Mouse (Mus musculus) neural tube, embryonic 12.5 days (tissue): ENCODE data around the gene Pea15a. TPM values are rescaled to one million over a fixed set of nuclear protein-coding genes. Genes with fewer than 3 reads are reported as not detected.
"Not testable (repeated sequence)": the region's sequence is repeated elsewhere in the genome, so short reads cannot be mapped to it uniquely, and the experiment has no call there.

Source experiments
- ATAC-seq: fragments of 200-750 bp; cut with Nextera tagmentation; 2 replicates; pipeline ENCODE4 v1.8.0; 2017; ENCODE audit warnings: low read depth, mild to moderate bottlenecking, moderate TSS enrichment, moderate library complexity; ENCODE audit not compliant: low FRiP score
- H3K27ac ChIP-seq: fragments of 300-500 bp; sonication (generic); 2 replicates; pipeline ENCODE4 v1.5.1; 2016
- H3K27me3 ChIP-seq: fragments of 300-500 bp; sonication (generic); replicated peaks from 2 replicates; pipeline ENCODE4 v1.6.1; 2016; ENCODE audit warnings: mild to moderate bottlenecking
- H3K36me3 ChIP-seq: fragments of 300-500 bp; sonication (generic); 2 replicates; pipeline ENCODE4 v1.6.1; 2016; ENCODE audit warnings: mild to moderate bottlenecking
- H3K4me1 ChIP-seq: fragments of 300-500 bp; sonication (generic); 2 replicates; pipeline ENCODE4 v1.6.1; 2016
- H3K4me2 ChIP-seq: fragments of 300-500 bp; sonication (generic); replicated peaks from 2 replicates; pipeline ENCODE4 v1.6.1; 2016; ENCODE audit warnings: mild to moderate bottlenecking
- H3K4me3 ChIP-seq: fragments of 300-500 bp; sonication (generic); 2 replicates; pipeline ENCODE4 v1.5.1; 2016
- H3K9ac ChIP-seq: fragments of 300-500 bp; sonication (generic); 2 replicates; pipeline ENCODE4 v1.6.1; 2016; ENCODE audit warnings: mild to moderate bottlenecking
- H3K9me3 ChIP-seq: fragments of 300-500 bp; sonication (generic); 2 replicates; pipeline ENCODE4 v1.6.1; 2016; ENCODE audit warnings: mild to moderate bottlenecking
- WGBS: fragments of 180-500 bp; shearing (Covaris S2); methylation state at CpG from one replicate; pipeline ENCODE4 v1.1.7; 2016; 5-methylcytosine and 5-hydroxymethylcytosine counted together
- polyA plus RNA-seq: library from polyadenylated mRNA; unstranded; fragments of >200 nt; fragmentation: Nextera tagmentation; extraction: Ambion mirVana; gene quantifications from 2 replicates; pipeline ENCODE4 v1.2.1, GENCODE M21; 2016

Gene Pea15a
- polyA plus RNA-seq, result 293 and 305 TPM in 2 replicates

GRCm38 (mm10) chr1:172206141-172206917, at the start of gene Pea15a:
Gene Pea15a (minus strand): TSS chr1:172206804.
- H3K27ac ChIP-seq, result peak within 1 kb of the TSS; percentile 85
- no peaks in the 10 kb centered on the region; the same call in 1 of the 2 replicates for H3K36me3 ChIP-seq
- H3K4me1 ChIP-seq, result peaks cover 61% of the 10 kb centered on the region
- WGBS, result 1% methylated on average over 40 of the region's 40 CpGs
- H3K27me3 ChIP-seq, result no peaks in the 10 kb centered on the region
- peak within 1 kb of the TSS; percentile 85 for H3K9ac ChIP-seq
- peak within 1 kb of the TSS; percentile 72 for H3K4me3 ChIP-seq
- peak; percentile 63 for ATAC-seq
- H3K9me3 ChIP-seq, result no peaks in the 10 kb centered on the region
- peak within 1 kb of the TSS; percentile 77 for H3K4me2 ChIP-seq

GRCm38 (mm10) chr1:172247679-172248078, 41.1 kb upstream of the Pea15a start:
- H3K4me1 ChIP-seq, result no peaks in the 10 kb centered on the region; the same call in 1 of the 2 replicates
- H3K36me3 ChIP-seq, result no peaks in the 10 kb centered on the region
- no peak overlapping the region for H3K9ac ChIP-seq
- no peaks in the 10 kb centered on the region for H3K9me3 ChIP-seq
- H3K27ac ChIP-seq, result no peak overlapping the region
- 46% methylated on average over 2 of the region's 2 CpGs for WGBS
- H3K4me3 ChIP-seq, result no peak overlapping the region
- H3K27me3 ChIP-seq, result no peaks in the 10 kb centered on the region
- ATAC-seq, result peak; percentile 48; the same call in 1 of the 2 replicates
- no peak overlapping the region for H3K4me2 ChIP-seq

- no peak overlapping the region for H3K9ac ChIP-seq
- H3K4me1 ChIP-seq, result no peaks in the 10 kb centered on the region; the same call in 1 of the 2 replicates
- no peak overlapping the region for H3K4me3 ChIP-seq
- ATAC-seq, result no peak
- no peaks in the 10 kb centered on the region for H3K36me3 ChIP-seq
- no peak overlapping the region for H3K4me2 ChIP-seq
- no peak overlapping the region for H3K27ac ChIP-seq
- H3K27me3 ChIP-seq, result no peaks in the 10 kb centered on the region
- WGBS, result 73% methylated on average over 4 of the region's 4 CpGs
- H3K9me3 ChIP-seq, result no peaks in the 10 kb centered on the region
These were observed 40.6 kb upstream of the Pea15a start for GRCm38 (mm10) chr1:172247216-172247615.

- WGBS, result 51% methylated on average over 23 of the region's 23 CpGs
- peak overlapping the region; percentile 30; the same call in 1 of the 2 replicates for H3K4me2 ChIP-seq
These were observed 38.0 kb upstream of the Pea15a start for GRCm38 (mm10) chr1:172244645-172245044.

GRCm38 (mm10) chr1:172243547-172244205, 37.1 kb upstream of the Pea15a start:
- Histone ChIP-seq H3K36me3 (no peaks in the 10 kb centered on the region), H3K9me3 (no peaks in the 10 kb centered on the region), H3K4me3 (no peak overlapping the region), H3K9ac (no peak overlapping the region), H3K27me3 (no peaks in the 10 kb centered on the region), H3K4me1 (peaks cover 6% of the 10 kb centered on the region; the same call in 1 of the 2 replicates), H3K4me2 (peak overlapping the region; percentile 30), H3K27ac (no peak overlapping the region)
- ATAC-seq, result no peak
- WGBS, result 30% methylated on average over 16 of the region's 16 CpGs

More at GRCm38 (mm10) chr1:172244645-172245044, 38.0 kb upstream of the Pea15a start:
- H3K9ac ChIP-seq, H3K36me3 ChIP-seq, H3K27ac ChIP-seq, H3K4me1 ChIP-seq, H3K27me3 ChIP-seq, H3K4me3 ChIP-seq, ATAC-seq, H3K9me3 ChIP-seq: not testable (repeated sequence)

GRCm38 (mm10) chr1:172242401-172242800, 35.8 kb upstream of the Pea15a start:
- Histone ChIP-seq H3K4me1 (peaks cover 6% of the 10 kb centered on the region; the same call in 1 of the 2 replicates), H3K4me2 (no peak overlapping the region), H3K9ac (no peak overlapping the region), H3K27me3 (no peaks in the 10 kb centered on the region), H3K9me3 (no peaks in the 10 kb centered on the region), H3K27ac (no peak overlapping the region), H3K36me3 (no peaks in the 10 kb centered on the region), H3K4me3 (no peak overlapping the region)
- WGBS, result 36% methylated on average over 2 of the region's 2 CpGs
- 0 out of 2 replicates have a peak, but pooled peaks have one; percentile 39 for ATAC-seq

GRCm38 (mm10) chr1:172240945-172241708, 34.5 kb upstream of the Pea15a start:
- WGBS, result 24% methylated on average over 6 of the region's 6 CpGs

GRCm38 (mm10) chr1:172229215-172229614, 22.6 kb upstream of the Pea15a start:
- Histone ChIP-seq H3K4me2 (no peak overlapping the region), H3K4me1 (no peaks in the 10 kb centered on the region), H3K4me3 (no peak overlapping the region), H3K27me3 (no peaks in the 10 kb centered on the region), H3K36me3 (no peaks in the 10 kb centered on the region), H3K9me3 (no peaks in the 10 kb centered on the region), H3K27ac (no peak overlapping the region), H3K9ac (no peak overlapping the region)
- no peak for ATAC-seq
- WGBS, result 83% methylated on average over 1 of the region's 1 CpGs

More at GRCm38 (mm10) chr1:172240945-172241708, 34.5 kb upstream of the Pea15a start:
- no peak overlapping the region for H3K27ac ChIP-seq
- H3K4me3 ChIP-seq, result no peak overlapping the region
- peak; percentile 42 for ATAC-seq
- H3K9ac ChIP-seq, result no peak overlapping the region
- no peaks in the 10 kb centered on the region for H3K36me3 ChIP-seq
- H3K9me3 ChIP-seq, result no peaks in the 10 kb centered on the region
- no peaks in the 10 kb centered on the region for H3K27me3 ChIP-seq
- peaks cover 6% of the 10 kb centered on the region; the same call in 1 of the 2 replicates for H3K4me1 ChIP-seq
- H3K4me2 ChIP-seq, result no peak overlapping the region

- no peaks in the 10 kb centered on the region for H3K27me3 ChIP-seq
- H3K27ac ChIP-seq, result no peak overlapping the region
- H3K36me3 ChIP-seq, result no peaks in the 10 kb centered on the region
- ATAC-seq, result no peak
- H3K9ac ChIP-seq, result no peak overlapping the region
- H3K9me3 ChIP-seq, result no peaks in the 10 kb centered on the region
- 94% methylated on average over 2 of the region's 2 CpGs for WGBS
- no peaks in the 10 kb centered on the region for H3K4me1 ChIP-seq
- no peak overlapping the region for H3K4me3 ChIP-seq
- H3K4me2 ChIP-seq, result no peak overlapping the region
These were observed 21.6 kb upstream of the Pea15a start for GRCm38 (mm10) chr1:172228209-172228608.

- H3K9ac ChIP-seq, result no peak overlapping the region
- no peak overlapping the region for H3K4me3 ChIP-seq
- no peak overlapping the region for H3K27ac ChIP-seq
- H3K4me1 ChIP-seq, result peaks cover 35% of the 10 kb centered on the region
- WGBS, result 49% methylated on average over 11 of the region's 11 CpGs
- no peaks in the 10 kb centered on the region for H3K36me3 ChIP-seq
- no peaks in the 10 kb centered on the region for H3K27me3 ChIP-seq
- no peaks in the 10 kb centered on the region for H3K9me3 ChIP-seq
- no peak overlapping the region for H3K4me2 ChIP-seq
- no peak for ATAC-seq
These were observed 14.9 kb upstream of the Pea15a start for GRCm38 (mm10) chr1:172221297-172222063.

- Histone ChIP-seq H3K4me1 (peaks cover 35% of the 10 kb centered on the region), H3K4me2 (no peak overlapping the region), H3K9ac (no peak overlapping the region), H3K27me3 (no peaks in the 10 kb centered on the region), H3K9me3 (no peaks in the 10 kb centered on the region), H3K4me3 (no peak overlapping the region), H3K36me3 (no peaks in the 10 kb centered on the region), H3K27ac (no peak overlapping the region)
- ATAC-seq, result no peak
- WGBS, result 47% methylated on average over 10 of the region's 10 CpGs
These were observed 13.8 kb upstream of the Pea15a start for GRCm38 (mm10) chr1:172220414-172220813.
